In the genomic region with DNA sequence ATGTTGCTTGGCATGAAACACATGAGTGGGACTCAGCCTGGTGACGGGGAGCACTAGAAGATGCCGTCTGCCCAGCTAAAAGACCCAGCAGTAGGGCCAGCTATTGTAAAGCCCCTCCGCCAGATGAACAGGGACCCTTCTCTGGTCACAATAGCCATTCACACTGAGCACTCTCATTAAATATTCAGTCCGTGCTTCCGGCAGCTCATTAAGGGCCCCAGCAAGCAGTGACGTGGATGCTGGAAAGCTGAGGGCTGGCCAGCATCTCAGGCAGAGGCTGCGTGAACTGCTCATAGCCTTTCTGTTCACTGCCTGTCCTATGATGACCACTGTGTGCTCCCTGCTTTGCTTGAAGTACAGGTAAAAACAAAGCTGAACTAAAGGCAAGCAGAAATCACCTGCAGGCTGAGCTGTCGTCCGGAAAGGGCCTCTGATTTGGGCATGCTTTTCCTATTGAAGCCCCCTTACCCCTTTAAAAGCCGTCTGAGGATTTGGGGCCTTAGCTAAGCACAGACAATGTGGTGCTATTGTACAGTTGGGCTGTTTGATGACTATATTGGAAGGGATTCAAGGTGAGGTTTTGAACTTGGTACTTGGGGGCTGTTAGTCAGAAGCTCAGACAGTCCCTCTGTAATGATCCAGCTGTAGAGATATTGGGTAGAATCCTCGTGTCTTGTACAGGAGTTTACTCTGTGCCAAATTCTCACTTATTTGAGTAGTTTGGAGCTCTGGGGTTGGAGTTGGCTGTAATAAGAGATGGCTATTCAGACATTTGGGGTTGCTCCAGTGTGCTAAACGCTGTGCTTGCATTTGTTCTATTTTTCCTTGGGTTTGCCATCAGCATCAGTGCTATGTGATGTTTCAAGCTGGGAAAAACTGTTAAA, we compare ENCODE assay signal across 11 mouse cellular contexts.
DNase-seq lines count a peak whose midpoint lies in the region; ATAC-seq and TF ChIP-seq lines count a peak whose summit lies in the region.
"Had no signal": no experiment of that assay in that cellular context is flagged by ENCODE, and none has a peak within 500 bp of the region (broad histone marks: within the 10 kb centered on the region; RNA-seq: fewer than 3 reads in every experiment).

No protein-coding gene starts in this region.

- peak; percentile 26 to 28 for DNase-seq in cerebellum, postnatal 14 days
- DNase-seq in cerebellum, adult 11-12 months, result no peak
- no peak for DNase-seq in stomach, postnatal 0 days (ENCODE audit: low spot score)
- peak; percentile 70 for DNase-seq in mesoderm, embryonic 11.5 days (ENCODE audit: low read depth, low spot score)
- no peak for DNase-seq in testis, postnatal 10 days (ENCODE audit: low spot score)
- DNase-seq in cerebellum, adult 8-10 months, result no peak
- DNase-seq: heart, postnatal 14 days had no signal

- no peak for TF ChIP-seq CTCF in stomach, postnatal 0 days (IDR thresholded peaks at IDR 0.05; ENCODE audit: low read depth)

- no peaks in the 10 kb centered on the region for H3K9me3 ChIP-seq in stomach, embryonic 15.5 days
- no peaks in the 10 kb centered on the region for H3K9me3 ChIP-seq in stomach, postnatal 0 days (ENCODE audit: control insufficient read depth, low read length)
- no peaks in the 10 kb centered on the region for H3K9me3 ChIP-seq in stomach, embryonic 16.5 days (replicated peaks; ENCODE audit: control insufficient read depth, low read length)

- H3K27ac ChIP-seq in stomach, embryonic 15.5 days, result no peak overlapping the region; the same call in 1 of the 2 replicates
- H3K27ac ChIP-seq in stomach, postnatal 0 days (replicated peaks), result no peak overlapping the region
- H3K27ac ChIP-seq in stomach, embryonic 16.5 days (ENCODE audit: low read length), result peak overlapping the region; percentile 3; the same call in 1 of the 2 replicates
- H3K27ac ChIP-seq: macrophage had no signal

- TF ChIP-seq EP300 in stomach, postnatal 0 days (optimal IDR thresholded peaks at IDR 0.05), result no peak

- no peak overlapping the region for H3K4me3 ChIP-seq in stomach, embryonic 15.5 days (replicated peaks)
- no peak overlapping the region for H3K4me3 ChIP-seq in stomach, postnatal 0 days (ENCODE audit: low read depth, low read length)
- no peak overlapping the region for H3K4me3 ChIP-seq in stomach, embryonic 16.5 days (replicated peaks; ENCODE audit: low read length)
- H3K4me3 ChIP-seq: erythroblast, embryonic 14.5 days had no signal

- H3K36me3 ChIP-seq in stomach, embryonic 15.5 days, result no peaks in the 10 kb centered on the region
- H3K36me3 ChIP-seq in stomach, postnatal 0 days (ENCODE audit: control insufficient read depth, insufficient read depth, low read length), result no peaks in the 10 kb centered on the region
- H3K36me3 ChIP-seq in stomach, embryonic 16.5 days (ENCODE audit: control insufficient read depth, insufficient read depth, low read length), result no peaks in the 10 kb centered on the region

- peak; percentile 53; the same call in 1 of the 2 replicates for ATAC-seq in stomach, embryonic 15.5 days (ENCODE audit: insufficient read depth, low FRiP score, low read depth)
- ATAC-seq in stomach, postnatal 0 days (ENCODE audit: low FRiP score, low TSS enrichment), result no peak
- ATAC-seq in stomach, embryonic 16.5 days (ENCODE audit: insufficient read depth, low FRiP score), result peak; percentile 64

- H3K4me1 ChIP-seq in stomach, embryonic 15.5 days, result 0 out of 2 replicates have a peak, but pooled peaks cover 4% of the 10 kb centered on the region
- no peaks in the 10 kb centered on the region; the same call in 1 of the 2 replicates for H3K4me1 ChIP-seq in stomach, postnatal 0 days (replicated peaks; ENCODE audit: control insufficient read depth, insufficient read depth)
- H3K4me1 ChIP-seq in stomach, embryonic 16.5 days (ENCODE audit: control insufficient read depth, insufficient read depth, low read length), result peaks cover 4% of the 10 kb centered on the region; the same call in 1 of the 2 replicates

- H3K27me3 ChIP-seq in stomach, embryonic 15.5 days (replicated peaks), result no peaks in the 10 kb centered on the region
- H3K27me3 ChIP-seq in stomach, postnatal 0 days (ENCODE audit: control insufficient read depth, insufficient read depth, low read length), result no peaks in the 10 kb centered on the region
- H3K27me3 ChIP-seq in stomach, embryonic 16.5 days (ENCODE audit: control insufficient read depth, insufficient read depth, low read length), result no peaks in the 10 kb centered on the region

- H3K9ac ChIP-seq in stomach, embryonic 15.5 days, result no peak overlapping the region
- H3K9ac ChIP-seq in stomach, postnatal 0 days (ENCODE audit: low read length), result no peak overlapping the region
- H3K9ac ChIP-seq in stomach, embryonic 16.5 days (ENCODE audit: low read length), result no peak overlapping the region

- no peak overlapping the region for H3K4me2 ChIP-seq in stomach, embryonic 15.5 days
- no peak overlapping the region for H3K4me2 ChIP-seq in stomach, postnatal 0 days (replicated peaks; ENCODE audit: low read depth)
- no peak overlapping the region for H3K4me2 ChIP-seq in stomach, embryonic 16.5 days (ENCODE audit: low read depth, low read length)

- WGBS in stomach, embryonic 15.5 days, result 71% methylated on average over 12 of the region's 12 CpGs
- WGBS in stomach, postnatal 0 days, result 68% methylated on average over 12 of the region's 12 CpGs
- 68% methylated on average over 12 of the region's 12 CpGs for WGBS in stomach, embryonic 16.5 days

Comparison
In these comparisons a context has a peak if more than half of its experiments do, and no peak if none do; other contexts are left out.
1. DNase-seq: peak in cerebellum, postnatal 14 days (2 of 2) and mesoderm, embryonic 11.5 days (single experiment); none in cerebellum, adult 11-12 months (single experiment), stomach, postnatal 0 days (single experiment), testis, postnatal 10 days (single experiment) and cerebellum, adult 8-10 months (single experiment).